In genomic region chr19:36428116-36428515, GRCm38 (mm10) we compare ENCODE assay signal across 16 mouse cellular contexts.
"Had no signal": no experiment of that assay in that cellular context is flagged by ENCODE, and none has a peak within 500 bp of the region (broad histone marks: within the 10 kb centered on the region; RNA-seq: fewer than 3 reads in every experiment).

No protein-coding gene starts in this region.

- DNase-seq: gastrocnemius, adult 2 months; gastrocnemius, postnatal 10 days; gastrocnemius, postnatal 25 days; heart, adult 2 months; heart, postnatal 10 days; heart, postnatal 4 days; kidney, adult 18-20 months; kidney, adult 8-10 months; kidney, postnatal 10 days; kidney, postnatal 36 days; liver had no signal

- ATAC-seq: forebrain, embryonic 16.5 days; hindbrain, embryonic 16.5 days; inflammation-experienced regulatory T-cells, adult 6 months; intestine, embryonic 15.5 days; intestine, postnatal 0 days had no signal
